Mouse (Mus musculus) gastrocnemius, postnatal 14 days (tissue): ENCODE results near the gene Rwdd4a. TPM values are rescaled to one million over a fixed set of nuclear protein-coding genes. Genes with fewer than 3 reads are reported as not detected.

ENCODE experiments used
- DNase-seq: peaks from one replicate; pipeline ENCODE4 v3.0.0; 2021; ENCODE audit warnings: mixed read lengths
- intact Hi-C: fragments of 180-260 bp; cut with DNase I; formaldehyde crosslinking; loops from one replicate; pipeline ENCODE4 v1.15.1; 2025; ENCODE audit warnings: low total_unique reads
- long read RNA-seq, 2 experiments: library from polyadenylated mRNA; stranded (forward); transcript quantifications; one replicate each; pipeline ENCODE4 v2.0.0; 2021
- total RNA-seq, 2 experiments: library from RNA; stranded (reverse); gene quantifications; 2 replicates each; pipeline ENCODE4 v1.2.3; 2021

Rwdd4a gene
- total RNA-seq, result 10 to 100 TPM; 27.2 to 32.5 TPM
- long read RNA-seq, experiment 1, partial matches to known transcripts, result 1 of 17 reads
- long read RNA-seq, experiment 1, other reads (novel, unspliced or antisense), result 16 of 17 reads
- long read RNA-seq, experiment 2, partial matches to known transcripts, result 0 of 25 reads
- long read RNA-seq, experiment 2, other reads (novel, unspliced or antisense), result 24 of 25 reads

- peak; percentile 94 for DNase-seq
- intact Hi-C loops, result no loop called here
Observed at GRCm38 (mm10) chr8:47533344-47534125, at the start of gene Rwdd4a, which contains the start of gene Trappc11. TSS of gene Rwdd4a (plus strand) at chr8:47533664. TSS of gene Trappc11 (minus strand) at chr8:47533470.

- no peak for DNase-seq
- intact Hi-C loops, result no loop called here
Observed at GRCm38 (mm10) chr8:47487231-47487630, 46.2 kb upstream of the Rwdd4a start.

GRCm38 (mm10) chr8:47493106-47493505 lies 40.4 kb upstream of the Rwdd4a start:
- intact Hi-C loops, result no loop called here
- DNase-seq, result no peak

- intact Hi-C loops, result no loop called here
- no peak for DNase-seq
Observed at GRCm38 (mm10) chr8:47494602-47495153, 38.8 kb upstream of the Rwdd4a start.

GRCm38 (mm10) chr8:47495428-47495827 lies 38.0 kb upstream of the Rwdd4a start:
- intact Hi-C loops, result no loop called here
- no peak for DNase-seq

GRCm38 (mm10) chr8:47501994-47502393 lies 31.5 kb upstream of the Rwdd4a start:
- DNase-seq, result no peak
- intact Hi-C loops, result no loop called here

- intact Hi-C loops, result no loop called here
- DNase-seq, result no peak
Observed at GRCm38 (mm10) chr8:47502546-47502945, 30.9 kb upstream of the Rwdd4a start.

GRCm38 (mm10) chr8:47505431-47505830 lies 28.0 kb upstream of the Rwdd4a start:
- intact Hi-C loops, result no loop called here
- DNase-seq, result no peak

GRCm38 (mm10) chr8:47510930-47511329 lies 22.5 kb upstream of the Rwdd4a start:
- intact Hi-C loops, result no loop called here
- DNase-seq, result no peak

- intact Hi-C loops, result no loop called here
- no peak for DNase-seq
Observed at GRCm38 (mm10) chr8:47513601-47514000, 19.9 kb upstream of the Rwdd4a start.

GRCm38 (mm10) chr8:47528094-47528493 lies 5.4 kb upstream of the Rwdd4a start:
- intact Hi-C loops, result no loop called here
- DNase-seq, result no peak

- DNase-seq, result no peak
- intact Hi-C loops, result no loop called here
Observed at GRCm38 (mm10) chr8:47538323-47538722, 4.9 kb downstream of the Rwdd4a start.

- intact Hi-C loops, result no loop called here
- no peak for DNase-seq
Observed at GRCm38 (mm10) chr8:47542746-47543145, 9.3 kb downstream of the Rwdd4a start.

- intact Hi-C loops, result no loop called here
- no peak for DNase-seq
Observed at GRCm38 (mm10) chr8:47544094-47544493, 10.6 kb downstream of the Rwdd4a start.

GRCm38 (mm10) chr8:47547102-47547501 lies 13.6 kb downstream of the Rwdd4a start:
- DNase-seq, result no peak
- intact Hi-C loops, result no loop called here

GRCm38 (mm10) chr8:47553613-47554012 lies 20.1 kb downstream of the Rwdd4a start:
- intact Hi-C loops, result no loop called here

GRCm38 (mm10) chr8:47556446-47556845 lies 23.0 kb downstream of the Rwdd4a start:
- intact Hi-C loops, result no loop called here

More at GRCm38 (mm10) chr8:47553613-47554012, 20.1 kb downstream of the Rwdd4a start:
- no peak for DNase-seq

GRCm38 (mm10) chr8:47558274-47558673 lies 24.8 kb downstream of the Rwdd4a start:
- intact Hi-C loops, result no loop called here
- DNase-seq, result no peak

More at GRCm38 (mm10) chr8:47556446-47556845, 23.0 kb downstream of the Rwdd4a start:
- no peak for DNase-seq

GRCm38 (mm10) chr8:47560801-47561200 lies 27.3 kb downstream of the Rwdd4a start:
- DNase-seq, result no peak
- intact Hi-C loops, result no loop called here

GRCm38 (mm10) chr8:47566551-47566950 lies 33.1 kb downstream of the Rwdd4a start:
- intact Hi-C loops, result no loop called here
- no peak for DNase-seq

- intact Hi-C loops, result loop anchor here (2.0 kb wide), 1 partner anchor 125 kb away; no protein-coding TSS in a partner anchor
- no peak for DNase-seq
Observed at GRCm38 (mm10) chr8:47568098-47568497, 34.6 kb downstream of the Rwdd4a start.
